Mouse (Mus musculus) left cerebral cortex, adult 8-10 months (tissue): ENCODE measurements around the gene Nmur1. TPM values are rescaled to one million over a fixed set of nuclear protein-coding genes. Genes with fewer than 3 reads are reported as not detected.
"Not testable (repeated sequence)": the region's sequence is repeated elsewhere in the genome, so short reads cannot be mapped to it uniquely, and the experiment has no call there.

Experiments
- DNase-seq, 2 experiments: peaks; one replicate each; pipeline ENCODE4 v3.0.0; 2022; ENCODE audit warnings: low spot score in 2 of 2
- total RNA-seq, 4 experiments: library from RNA; stranded (reverse); gene quantifications; 2 replicates each; pipeline ENCODE4 v1.2.4; 2022

The Nmur1 gene
- total RNA-seq = under 1 TPM in 2 of 4 experiments, not detected in 2; 0.37 to 0.59 TPM

DNA sequence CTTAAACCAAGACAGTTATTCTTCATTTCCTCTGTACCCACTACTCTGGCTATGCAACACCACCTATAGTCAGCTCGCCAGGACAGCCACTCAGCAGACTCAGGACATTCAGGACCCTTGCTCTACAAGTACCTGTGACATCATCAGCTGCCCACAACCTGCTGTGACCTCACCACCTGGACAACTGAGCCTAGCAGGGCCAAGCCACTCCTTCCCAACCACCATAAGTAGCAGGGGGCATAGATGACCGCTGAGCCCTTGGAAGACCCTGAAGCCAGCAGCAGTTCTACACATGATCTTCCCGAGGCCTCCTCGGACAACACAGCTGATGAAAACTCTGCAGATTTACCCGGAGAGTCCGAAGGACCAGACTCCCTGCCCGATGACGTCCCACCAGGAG is at the start of gene Nmur1, which contains the start of gene Tex44:
TSS of gene Nmur1 (minus strand) at position 101 of the 400 bp plus-strand sequence.
TSS of gene Tex44 (plus strand) at position 202 of the 400 bp plus-strand sequence.
- no peak for DNase-seq

DNA sequence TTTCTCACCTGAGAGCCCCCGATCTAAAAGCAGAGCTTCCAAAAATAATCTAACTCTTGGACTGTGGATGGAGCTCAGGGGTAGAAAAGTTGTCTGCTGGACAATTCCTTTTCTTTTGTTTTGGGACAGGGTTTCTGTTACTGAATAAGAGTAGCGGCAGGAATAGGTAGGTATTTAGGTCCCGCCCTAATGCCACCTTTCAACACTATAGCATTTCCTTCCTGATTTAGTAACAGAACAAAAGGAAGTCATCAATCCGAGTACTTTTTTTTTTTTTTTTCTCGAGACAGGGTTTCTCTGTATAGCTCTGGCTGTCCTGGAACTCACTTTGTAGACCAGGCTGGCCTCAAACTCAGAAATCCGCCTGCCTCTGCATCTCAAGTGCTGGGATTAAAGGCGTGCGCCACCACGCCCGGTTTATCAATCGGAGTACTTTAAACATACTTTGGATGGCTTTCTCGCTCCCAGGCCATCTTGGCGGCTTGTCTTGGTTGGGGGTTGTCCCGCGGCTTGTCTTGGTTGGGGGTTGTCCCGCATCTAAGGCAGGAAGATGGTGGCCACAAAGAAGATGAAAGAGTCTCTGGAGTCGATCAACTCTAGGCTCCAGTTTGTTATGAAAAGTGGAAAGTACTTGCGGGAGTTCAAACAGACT is 47.2 kb upstream of the Nmur1 start:
- DNase-seq = no peak

DNA sequence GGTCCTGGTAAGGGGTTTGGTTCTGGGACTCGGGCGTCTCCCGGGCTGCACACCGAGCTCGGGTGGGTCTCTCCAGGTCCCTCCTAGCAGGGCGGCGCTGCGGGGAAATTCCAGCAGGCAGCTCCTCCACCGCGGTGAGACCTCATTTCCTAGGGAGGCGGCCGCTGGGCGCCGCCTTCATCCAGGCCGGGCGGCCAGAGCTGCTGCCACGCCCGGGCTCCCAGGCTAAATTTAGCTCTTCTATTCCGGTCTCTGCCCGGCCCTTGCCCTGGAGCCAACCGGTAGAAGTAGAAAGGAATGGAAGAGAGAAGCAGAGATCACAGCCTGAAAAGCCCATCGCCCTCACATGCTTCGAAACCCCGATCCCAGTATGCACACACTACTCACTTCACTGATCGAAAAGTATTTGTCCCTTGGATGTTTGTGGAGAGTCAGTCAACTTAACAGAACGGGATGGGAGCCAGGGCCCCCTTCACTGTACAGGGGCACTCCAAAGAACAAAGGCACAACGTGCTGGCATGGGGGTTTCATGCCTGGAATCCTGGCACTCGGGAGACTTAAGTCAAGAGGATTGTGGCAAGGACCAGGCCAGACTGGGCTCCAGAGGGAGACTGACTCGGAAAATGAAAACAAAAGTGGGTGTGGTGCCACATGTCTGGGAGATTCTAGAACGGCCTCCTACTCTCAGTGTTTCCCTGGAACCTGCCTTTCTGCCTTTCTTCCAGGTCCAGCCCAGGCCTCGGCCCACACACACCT is 46.3 kb upstream of the Nmur1 start:
- DNase-seq = no peak

DNA sequence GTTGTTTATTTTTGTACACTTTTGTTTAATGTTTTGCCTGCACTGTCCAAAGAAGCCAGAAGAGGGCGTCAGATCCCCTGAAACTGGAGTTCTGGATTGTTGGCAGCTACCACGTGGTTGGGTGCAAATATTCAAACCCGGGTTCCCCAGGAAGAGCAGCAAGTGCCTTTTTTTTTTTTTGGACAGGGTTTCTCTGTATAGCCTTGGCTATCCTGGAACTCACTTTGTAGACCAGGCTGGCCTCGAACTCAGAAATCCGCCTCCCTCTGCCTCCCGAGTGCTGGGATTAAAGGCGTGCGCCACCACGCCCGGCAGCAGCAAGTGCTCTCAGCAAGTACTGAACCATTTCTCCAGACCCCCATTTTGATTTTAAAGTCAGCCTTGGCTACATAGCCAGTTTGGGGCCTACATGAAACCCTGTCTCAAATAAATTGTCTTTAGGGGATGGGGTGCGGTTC is 45.5 kb upstream of the Nmur1 start:
- not testable (repeated sequence) for DNase-seq

- DNase-seq = peak in 1 of 2 experiments; percentile 70
Observed at GRCm38 (mm10) chr1:86470519-86471181, 44.6 kb upstream of the Nmur1 start.

- no peak for DNase-seq
Observed at GRCm38 (mm10) chr1:86469876-86470275, 43.8 kb upstream of the Nmur1 start.

GRCm38 (mm10) chr1:86467416-86467815 is 41.4 kb upstream of the Nmur1 start:
- no peak for DNase-seq

GRCm38 (mm10) chr1:86464875-86465224 is 38.8 kb upstream of the Nmur1 start:
- DNase-seq = no peak

GRCm38 (mm10) chr1:86464223-86464874 is 38.3 kb upstream of the Nmur1 start:
- no peak for DNase-seq

DNA sequence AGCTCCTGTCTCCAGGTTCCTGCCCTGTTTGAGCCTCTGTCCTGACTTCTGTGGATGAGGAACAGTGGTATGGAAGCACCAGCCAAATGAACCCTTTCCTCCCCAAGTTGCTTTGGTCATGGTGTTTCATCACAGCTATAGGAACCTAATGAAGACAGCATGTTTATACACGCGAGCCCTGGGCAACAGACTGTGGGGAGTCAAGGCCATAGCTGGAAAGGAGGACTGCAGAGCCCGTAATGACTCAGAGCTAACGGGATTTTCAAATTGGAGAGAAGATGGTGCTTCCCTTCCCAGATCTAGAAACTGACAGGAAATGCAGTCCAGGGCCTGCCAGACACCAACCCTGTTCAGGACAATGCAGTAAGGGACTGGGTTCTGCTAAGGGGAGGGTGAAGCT is 33.3 kb upstream of the Nmur1 start:
- no peak for DNase-seq

DNA sequence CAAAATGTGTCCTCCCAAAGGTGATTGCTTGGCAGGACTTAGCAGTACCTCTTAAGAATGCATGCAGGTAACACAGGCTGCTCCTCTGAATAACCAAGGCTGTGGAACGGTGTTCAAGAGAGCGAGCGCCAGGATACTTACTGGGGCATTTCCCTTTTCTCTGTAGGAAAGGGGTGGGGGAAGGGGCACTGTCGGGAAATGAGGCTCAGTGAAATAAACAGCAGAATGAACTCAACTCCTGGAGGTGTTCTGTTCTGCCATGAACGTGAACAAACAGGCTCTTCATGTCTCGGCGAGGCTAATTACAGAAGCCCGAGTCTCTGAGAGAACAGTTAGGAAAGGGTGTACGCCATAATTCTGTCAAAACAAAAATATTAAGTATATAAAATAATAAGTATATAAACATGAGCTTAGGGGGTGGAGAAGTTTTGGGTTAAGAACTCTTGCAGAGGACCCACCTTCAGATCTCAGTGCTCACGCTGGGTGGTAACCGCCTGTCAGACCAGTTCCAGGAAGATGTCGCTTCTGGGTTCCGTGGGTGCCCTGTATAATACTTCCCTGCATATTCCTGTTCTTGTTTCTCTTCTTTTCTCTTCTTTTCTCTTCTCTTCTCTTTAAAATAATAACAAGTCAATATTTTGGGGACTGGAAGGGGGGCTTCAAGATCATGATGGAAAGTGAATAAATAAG is 31.0 kb upstream of the Nmur1 start:
- no peak for DNase-seq

GRCm38 (mm10) chr1:86452713-86453112 is 26.7 kb upstream of the Nmur1 start:
- no peak for DNase-seq

- DNase-seq = no peak
Observed at GRCm38 (mm10) chr1:86449966-86450365, 23.9 kb upstream of the Nmur1 start.

DNA sequence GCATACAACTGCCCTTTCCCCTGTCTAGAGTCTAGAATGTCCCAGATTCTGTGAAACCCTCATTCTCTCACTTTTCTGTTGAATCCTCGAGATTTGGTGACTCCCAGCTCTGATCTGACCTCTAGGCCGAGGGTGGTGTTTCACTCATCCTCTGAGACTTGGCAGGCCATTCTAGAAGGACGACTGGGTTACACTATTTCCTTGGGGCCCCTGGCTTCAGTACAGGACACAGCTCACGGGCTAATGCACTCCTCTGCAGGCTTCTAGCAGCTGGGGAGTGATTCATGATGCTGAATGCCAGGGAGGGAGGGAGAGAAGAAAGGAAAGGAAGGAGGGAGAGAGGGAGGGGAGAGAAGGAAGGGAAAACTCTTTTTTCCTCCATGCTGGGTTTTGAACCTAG is 22.2 kb upstream of the Nmur1 start:
- no peak for DNase-seq

DNA sequence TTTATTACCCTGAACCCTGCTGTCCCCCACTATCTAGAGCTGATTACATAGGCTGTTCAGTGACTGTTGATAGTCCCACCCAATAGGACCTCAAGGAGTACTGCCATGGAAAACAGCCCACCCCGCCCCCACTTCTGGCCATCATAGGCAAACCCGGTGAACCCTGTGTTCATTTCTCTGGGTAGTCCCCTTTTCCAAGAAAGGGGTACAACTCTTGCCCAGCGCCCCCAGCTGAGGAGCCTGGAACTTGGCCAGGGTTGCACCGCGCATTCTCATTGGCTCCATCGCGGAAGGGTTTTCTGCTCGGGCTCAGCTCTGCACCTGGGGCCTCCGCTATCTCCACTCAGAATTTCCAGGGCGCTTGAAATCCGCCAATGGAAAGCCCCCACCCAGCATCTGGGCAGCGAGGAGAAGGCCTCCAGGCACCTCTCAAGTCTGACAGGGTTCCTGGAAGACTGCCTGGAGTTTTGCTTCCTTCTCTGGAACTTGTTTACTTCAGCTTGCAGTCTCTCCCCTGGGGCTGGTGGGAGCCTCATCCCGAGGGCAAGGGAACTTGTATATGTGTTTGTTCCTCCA is 21.7 kb upstream of the Nmur1 start:
- no peak for DNase-seq

GRCm38 (mm10) chr1:86443386-86444172 is 17.6 kb upstream of the Nmur1 start:
- DNase-seq = no peak

DNA sequence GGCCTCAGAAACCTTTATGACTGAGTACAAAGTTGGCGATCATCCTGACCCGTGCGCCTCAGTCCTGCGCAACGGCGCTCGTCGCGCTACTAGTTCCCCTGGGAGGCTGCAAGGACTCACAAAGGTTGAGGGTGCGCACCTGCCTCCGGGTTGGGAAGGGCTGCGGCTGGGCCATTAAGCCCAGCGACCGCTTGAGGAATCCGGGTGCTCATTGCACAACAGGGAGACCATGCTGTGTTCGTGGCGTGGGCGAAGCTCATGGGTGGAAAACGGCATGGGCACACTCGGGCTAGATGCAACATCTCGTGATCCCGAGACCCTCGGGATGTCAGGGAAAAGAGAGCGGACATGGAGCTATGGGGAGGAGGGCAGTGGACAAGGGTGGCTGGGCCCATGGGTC is 16.8 kb upstream of the Nmur1 start:
- no peak for DNase-seq

DNA sequence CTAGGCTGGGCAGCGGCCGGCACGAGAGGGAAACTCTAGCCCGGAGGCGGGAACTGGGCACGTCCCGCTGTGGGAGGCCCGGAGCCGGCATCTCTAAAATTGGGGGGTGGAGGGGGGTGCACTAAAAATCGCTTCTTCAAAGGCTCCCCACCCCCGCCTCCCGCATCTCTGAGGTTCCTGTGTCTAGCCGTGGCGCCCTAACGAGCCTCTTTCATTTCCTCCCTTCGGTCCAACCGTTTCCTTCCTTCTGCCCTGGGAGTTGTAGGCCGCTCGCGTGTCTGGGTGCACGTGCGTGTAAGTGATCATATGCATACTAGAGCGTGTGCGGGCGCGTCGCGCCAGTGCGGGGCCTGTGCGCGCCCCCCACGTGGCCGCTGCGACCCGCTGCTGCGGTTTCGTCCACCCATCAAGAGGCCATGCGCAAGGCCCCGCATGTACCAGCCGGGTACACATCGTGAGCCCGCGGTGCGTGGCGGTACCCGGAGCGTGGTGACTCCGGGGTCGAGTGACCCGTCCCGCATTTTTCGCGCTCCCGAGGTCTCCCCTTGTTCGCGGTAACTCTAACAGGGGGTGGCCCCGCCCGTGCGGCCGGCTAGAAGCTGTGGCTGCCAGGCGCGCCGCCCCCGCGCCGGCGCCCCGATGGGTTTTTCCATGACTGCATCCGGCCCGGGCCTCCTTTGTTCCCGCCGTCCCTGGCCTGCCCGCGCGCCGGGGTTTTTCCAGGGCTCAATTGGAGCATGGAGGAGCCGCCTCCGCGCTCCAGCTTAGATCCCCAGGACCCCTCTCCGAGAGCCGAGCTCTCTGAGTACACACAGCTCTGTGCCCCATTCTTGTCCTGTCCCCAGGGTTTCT is 16.2 kb upstream of the Nmur1 start:
- peak; percentile 82 to 90 for DNase-seq

- peak in 1 of 2 experiments; percentile 46 for DNase-seq
Observed at GRCm38 (mm10) chr1:86441724-86441979, 15.6 kb upstream of the Nmur1 start.
